Mouse (Mus musculus) skeletal muscle tissue, postnatal 0 days (tissue): ENCODE measurements around the gene Olfr1216. TPM values are rescaled to one million over a fixed set of nuclear protein-coding genes. Genes with fewer than 3 reads are reported as not detected.

ENCODE experiments used
- polyA plus RNA-seq: library from polyadenylated mRNA; unstranded; fragments of >200 nt; fragmentation: Nextera tagmentation; extraction: Ambion mirVana; gene quantifications from 2 replicates; pipeline ENCODE4 v1.2.1, GENCODE M21; 2015

Olfr1216 gene
- not detected in 2 replicates for polyA plus RNA-seq

GRCm38 (mm10) chr2:89018240-89018639, at the start of gene Olfr1216:
Gene Olfr1216 (minus strand): TSS chr2:89018340.

GRCm38 (mm10) chr2:89061087-89061486, 42.9 kb upstream of the Olfr1216 start, which contains the start of gene Olfr1218:
Gene Olfr1218 (minus strand): TSS chr2:89061187.

GRCm38 (mm10) chr2:89031965-89032364, 13.8 kb upstream of the Olfr1216 start, which contains the start of gene Olfr1217:
Gene Olfr1217 (minus strand): TSS chr2:89032065.

GRCm38 (mm10) chr2:89006873-89007272, 11.3 kb downstream of the Olfr1216 start, which contains the start of gene Olfr1215:
Gene Olfr1215 (minus strand): TSS chr2:89006973.

GRCm38 (mm10) chr2:88992553-88992952, 25.6 kb downstream of the Olfr1216 start, which contains the start of gene Olfr1214:
Gene Olfr1214 (minus strand): TSS chr2:88992653.

GRCm38 (mm10) chr2:88980181-88980580, 38.0 kb downstream of the Olfr1216 start, which contains the start of gene Gm13762:
Gene Gm13762 (minus strand): TSS chr2:88980281.

Other genes starting within 250 kb of the Olfr1216 start
- gene Olfr1200, start 247.9 kb downstream of the Olfr1216 start, polyA plus RNA-seq = not detected in 2 replicates
- not detected in 2 replicates for gene Olfr1201, start 225.3 kb downstream of the Olfr1216 start, polyA plus RNA-seq
- gene Olfr1202, start 203.8 kb downstream of the Olfr1216 start, polyA plus RNA-seq = not detected in 2 replicates
- not detected in 2 replicates for gene Olfr1205, start 188.6 kb downstream of the Olfr1216 start, polyA plus RNA-seq
- not detected in 2 replicates for gene Olfr1204, start 169.0 kb downstream of the Olfr1216 start, polyA plus RNA-seq
- not detected in 2 replicates for gene Olfr1206, start 155.1 kb downstream of the Olfr1216 start, polyA plus RNA-seq
- gene Olfr1208, start 116.0 kb downstream of the Olfr1216 start, polyA plus RNA-seq = not detected in 2 replicates
- not detected in 2 replicates for gene Olfr1209, start 103.2 kb downstream of the Olfr1216 start, polyA plus RNA-seq
- not detected in 2 replicates for gene Olfr1211, start 80.2 kb downstream of the Olfr1216 start, polyA plus RNA-seq
- gene Olfr1212, start 64.4 kb downstream of the Olfr1216 start, polyA plus RNA-seq = not detected in 2 replicates
- not detected in 2 replicates for gene Gm13762, start 38.1 kb downstream of the Olfr1216 start, polyA plus RNA-seq
- gene Olfr1214, start 25.7 kb downstream of the Olfr1216 start, polyA plus RNA-seq = not detected in 2 replicates
- not detected in 2 replicates for gene Olfr1215, start 11.4 kb downstream of the Olfr1216 start, polyA plus RNA-seq
- not detected in 2 replicates for gene Olfr1217, start 13.7 kb upstream of the Olfr1216 start, polyA plus RNA-seq
- not detected in 2 replicates for gene Olfr1218, start 42.8 kb upstream of the Olfr1216 start, polyA plus RNA-seq
- gene Olfr1219, start 65.2 kb upstream of the Olfr1216 start, polyA plus RNA-seq = not detected in 2 replicates
- gene Olfr1220, start 88.5 kb upstream of the Olfr1216 start, polyA plus RNA-seq = not detected in 2 replicates
- not detected in 2 replicates for gene Olfr1221, start 98.9 kb upstream of the Olfr1216 start, polyA plus RNA-seq
- not detected in 2 replicates for gene Olfr1222, start 114.7 kb upstream of the Olfr1216 start, polyA plus RNA-seq
- gene Olfr1223, start 133.2 kb upstream of the Olfr1216 start, polyA plus RNA-seq = not detected in 2 replicates
- not detected in 2 replicates for gene Olfr1224-ps1, start 145.8 kb upstream of the Olfr1216 start, polyA plus RNA-seq
- gene Olfr1225, start 156.3 kb upstream of the Olfr1216 start, polyA plus RNA-seq = not detected in 2 replicates
- gene Olfr1226, start 181.7 kb upstream of the Olfr1216 start, polyA plus RNA-seq = not detected in 2 replicates
- gene Olfr1228, start 235.7 kb upstream of the Olfr1216 start, polyA plus RNA-seq = not detected in 2 replicates